Mouse (Mus musculus) liver, embryonic 14.5 days (tissue): ENCODE measurements around the gene Cnga1. TPM values are rescaled to one million over a fixed set of nuclear protein-coding genes. Genes with fewer than 3 reads are reported as not detected.

Source experiments
- ATAC-seq: fragments of 200-750 bp; cut with Nextera tagmentation; 2 replicates; pipeline ENCODE4 v1.8.0; 2017; ENCODE audit warnings: moderate number of reproducible peaks, mild to moderate bottlenecking, moderate library complexity; ENCODE audit not compliant: insufficient read depth
- DNase-seq, 3 experiments: peaks; one replicate each; pipeline ENCODE4 v3.0.0-alpha.2; 2012 to 2013; ENCODE audit warnings: low read depth in 3 of 3, low spot score in 3 of 3
- H3K27ac ChIP-seq: fragments of 300-500 bp; sonication (generic); 2 replicates; pipeline ENCODE4 v1.5.1; 2014; ENCODE audit warnings: moderate library complexity, mild to moderate bottlenecking, control low read depth, inconsistent platforms
- H3K27me3 ChIP-seq: fragments of 300-500 bp; sonication (generic); 2 replicates; pipeline ENCODE4 v1.6.1; 2014; ENCODE audit warnings: mild to moderate bottlenecking, low read length, moderate library complexity; ENCODE audit not compliant: control insufficient read depth, insufficient read depth
- H3K36me3 ChIP-seq: fragments of 300-500 bp; sonication (generic); replicated peaks from 2 replicates; pipeline ENCODE4 v1.6.1; 2014; ENCODE audit warnings: low read depth; ENCODE audit not compliant: control insufficient read depth, insufficient read depth
- H3K4me1 ChIP-seq, 2 experiments: fragments of 200-500 bp in 1 of 2; fragments of 300-500 bp in 1 of 2; sonication (generic) in 1 of 2; replicated peaks; 2 replicates each; pipeline ENCODE4 v1.6.1; 2012 to 2014; ENCODE audit warnings: antibody characterized with exemption in 1 of 2, inconsistent platforms in 1 of 2, low read length in 1 of 2; ENCODE audit not compliant: control insufficient read depth in 2 of 2, insufficient read depth in 2 of 2
- H3K4me2 ChIP-seq: fragments of 300-500 bp; sonication (generic); 2 replicates; pipeline ENCODE4 v1.6.1; 2014; ENCODE audit warnings: low read depth, mild to moderate bottlenecking, control low read depth, moderate library complexity
- H3K4me3 ChIP-seq, 2 experiments: fragments of 200-500 bp in 1 of 2; fragments of 300-500 bp in 1 of 2; sonication (generic) in 1 of 2; 2 replicates each; pipeline ENCODE4 v1.5.1; 2012 to 2014; ENCODE audit warnings: low read depth in 2 of 2, low read length in 2 of 2, mild to moderate bottlenecking in 2 of 2, control low read depth in 1 of 2, inconsistent platforms in 1 of 2, moderate library complexity in 1 of 2; ENCODE audit not compliant: insufficient read depth in 1 of 2
- H3K9ac ChIP-seq: fragments of 300-500 bp; sonication (generic); replicated peaks from 2 replicates; pipeline ENCODE4 v1.6.1; 2014; ENCODE audit warnings: mild to moderate bottlenecking, control low read depth, moderate library complexity
- H3K9me3 ChIP-seq: fragments of 300-500 bp; sonication (generic); 2 replicates; pipeline ENCODE4 v1.6.1; 2016; ENCODE audit warnings: low read length, mixed read lengths; ENCODE audit not compliant: control insufficient read depth
- CTCF ChIP-seq: IDR thresholded peaks from 2 replicates; pipeline ENCODE4 v1.5.1; 2016; ENCODE audit warnings: antibody characterized with exemption, low read depth, control low read depth
- EP300 ChIP-seq: IDR thresholded peaks from 2 replicates; pipeline ENCODE4 v1.6.1; 2016; ENCODE audit warnings: antibody characterized with exemption, low read depth
- WGBS: fragments of 180-500 bp; shearing (Covaris S2); extraction: QIAGEN DNeasy Blood & Tissue Kit; methylation state at CpG from one replicate; pipeline ENCODE4 v1.1.7; 2014; ENCODE audit not compliant: insufficient replicate concordance; 5-methylcytosine and 5-hydroxymethylcytosine counted together
- polyA plus RNA-seq, 2 experiments: library from polyadenylated mRNA; depleted of rRNA in 1 of 2; stranded (reverse) in 1 of 2; unstranded in 1 of 2; fragments of >200 nt; fragmentation: Nextera tagmentation in 1 of 2; extraction: Ambion mirVana in 1 of 2; gene quantifications; 2 replicates each; pipeline versions ENCODE4 v1.2.1 to v1.2.3; 2012 to 2014

The Cnga1 gene
- polyA plus RNA-seq (2012; rRNA removed): not detected in 2 replicates
- not detected in 2 replicates for polyA plus RNA-seq (2014; fragmentation: Nextera tagmentation; extraction: Ambion mirVana)

DNA sequence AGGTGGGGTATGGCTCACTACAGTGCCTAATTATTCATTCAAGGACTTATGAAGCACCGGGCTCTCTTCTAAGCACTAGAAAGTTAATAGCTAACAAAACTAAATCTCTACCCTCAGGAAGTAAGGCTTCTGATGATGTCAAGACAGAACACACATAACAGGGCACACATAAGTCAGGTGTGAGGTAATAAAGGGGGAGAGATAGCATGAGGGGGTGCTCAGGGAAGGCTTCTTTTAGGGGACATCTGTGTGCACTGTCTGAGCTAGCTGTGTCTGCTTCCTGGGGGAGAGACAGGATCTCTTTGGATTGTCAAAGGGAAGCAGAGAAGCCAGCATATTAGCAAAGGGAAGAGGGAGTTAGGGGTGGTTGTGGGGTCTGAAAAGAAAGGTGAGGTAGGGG is at the start of gene Cnga1:
Gene Cnga1 (minus strand): TSS at position 101 of the 400 bp plus-strand sequence.
- WGBS: 79% methylated on average over 1 of the region's 1 CpGs
- Histone ChIP-seq H3K4me1 (no peaks in the 10 kb centered on the region), H3K27ac (no peak within 1 kb of the TSS), H3K4me2 (no peak within 1 kb of the TSS), H3K9ac (no peak within 1 kb of the TSS), H3K27me3 (peaks cover 2% of the 10 kb centered on the region; the same call in 1 of the 2 replicates), H3K4me3 (no peak within 1 kb of the TSS), H3K36me3 (no peaks in the 10 kb centered on the region), H3K9me3 (no peaks in the 10 kb centered on the region)
- TF ChIP-seq CTCF (no peak), EP300 (no peak)
- ATAC-seq (no peak), DNase-seq (no peak)

DNA sequence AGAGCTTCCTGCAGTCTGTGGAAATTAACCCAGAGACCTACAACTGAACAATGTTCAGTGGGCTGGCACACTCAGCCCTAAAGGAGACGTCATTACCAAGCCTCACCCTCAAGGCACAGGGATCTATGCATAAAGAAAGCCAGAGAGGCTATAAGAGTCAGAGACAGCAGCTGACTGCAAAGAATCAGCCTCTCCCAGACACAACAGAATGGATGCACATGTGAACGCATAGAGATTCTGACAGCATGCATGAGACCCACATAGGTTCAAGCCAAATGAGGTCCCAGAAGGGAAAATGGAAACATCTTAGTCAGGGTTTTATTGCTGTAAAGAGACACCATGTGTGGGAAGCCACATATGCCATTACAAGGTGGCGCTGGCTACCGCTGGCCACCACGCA is 46.4 kb upstream of the Cnga1 start:
- no peaks in the 10 kb centered on the region for H3K27me3 ChIP-seq
- no peaks in the 10 kb centered on the region for H3K36me3 ChIP-seq
- no peak overlapping the region for H3K9ac ChIP-seq
- ATAC-seq (no peak), DNase-seq (no peak)
- H3K9me3 ChIP-seq: no peaks in the 10 kb centered on the region
- no peaks in the 10 kb centered on the region for H3K4me1 ChIP-seq
- no peak for TF ChIP-seq CTCF
- TF ChIP-seq EP300: no peak
- no peak overlapping the region for H3K27ac ChIP-seq
- H3K4me2 ChIP-seq: no peak overlapping the region
- H3K4me3 ChIP-seq: no peak overlapping the region
- WGBS: 78% methylated on average over 5 of the region's 5 CpGs

- Histone ChIP-seq H3K27ac (no peak overlapping the region), H3K9me3 (no peaks in the 10 kb centered on the region), H3K36me3 (no peaks in the 10 kb centered on the region), H3K4me3 (no peak overlapping the region), H3K4me1 (no peaks in the 10 kb centered on the region), H3K27me3 (no peaks in the 10 kb centered on the region), H3K9ac (no peak overlapping the region), H3K4me2 (no peak overlapping the region)
- no peak for DNase-seq
- 72% methylated on average over 7 of the region's 7 CpGs for WGBS
- no peak for ATAC-seq
- no peak for TF ChIP-seq EP300
- no peak for TF ChIP-seq CTCF
Observed at GRCm38 (mm10) chr5:72689556-72689955, 45.5 kb upstream of the Cnga1 start.

DNA sequence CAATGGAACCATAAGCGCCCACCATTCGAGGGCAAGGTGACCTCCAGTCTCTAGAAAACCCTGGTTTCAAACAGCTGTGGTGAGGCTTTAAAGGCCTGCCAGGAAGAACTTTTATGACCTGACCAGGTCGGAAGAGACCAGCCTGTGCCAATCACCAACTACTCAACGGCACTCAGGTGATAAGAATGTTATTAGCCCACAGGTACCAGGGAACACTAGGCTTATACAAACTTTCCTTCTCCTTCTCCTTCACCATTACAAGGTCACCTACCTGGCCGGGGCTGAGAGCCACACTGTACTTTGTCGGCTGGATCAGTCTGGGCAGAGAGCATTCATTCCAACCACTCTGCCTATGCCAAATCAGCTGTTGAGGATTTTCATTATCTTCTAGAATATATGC is 37.4 kb upstream of the Cnga1 start:
- Histone ChIP-seq H3K9ac (no peak overlapping the region), H3K4me2 (no peak overlapping the region), H3K27ac (no peak overlapping the region), H3K4me3 (no peak overlapping the region), H3K36me3 (no peaks in the 10 kb centered on the region), H3K27me3 (no peaks in the 10 kb centered on the region), H3K9me3 (no peaks in the 10 kb centered on the region), H3K4me1 (no peaks in the 10 kb centered on the region)
- DNase-seq: no peak
- ATAC-seq: no peak
- 60% methylated on average over 6 of the region's 6 CpGs for WGBS
- TF ChIP-seq EP300: no peak

DNA sequence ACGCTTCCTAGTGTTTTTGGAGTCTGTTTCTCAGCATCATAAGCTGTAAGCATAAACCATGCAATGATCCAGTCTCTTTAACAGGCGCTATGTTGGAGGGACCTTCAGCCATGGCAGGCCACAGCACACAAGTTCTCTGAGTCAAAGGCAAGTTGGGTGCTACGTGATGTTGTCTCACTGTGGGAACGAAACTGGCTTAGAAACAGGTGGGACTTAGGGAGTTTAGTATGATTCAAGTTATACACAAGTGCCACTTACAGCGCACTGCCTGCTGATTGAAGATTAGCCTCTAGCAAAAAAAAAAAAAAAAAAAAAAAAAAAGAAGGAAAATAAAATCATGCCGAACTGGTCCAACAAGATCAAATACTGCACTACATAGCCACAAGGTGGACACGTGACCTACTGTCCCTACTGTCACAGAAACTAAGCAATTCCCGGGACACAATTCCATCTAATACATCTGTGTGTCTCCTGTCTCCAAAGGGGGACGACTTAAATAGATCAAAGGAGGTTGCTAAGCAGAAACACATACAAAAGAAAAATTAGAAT is 31.0 kb upstream of the Cnga1 start:
- TF ChIP-seq CTCF: no peak
- TF ChIP-seq EP300: no peak
- WGBS: 61% methylated on average over 9 of the region's 9 CpGs
- H3K4me2 ChIP-seq: no peak overlapping the region
- H3K36me3 ChIP-seq: no peaks in the 10 kb centered on the region
- H3K27me3 ChIP-seq: no peaks in the 10 kb centered on the region
- no peaks in the 10 kb centered on the region for H3K4me1 ChIP-seq
- H3K27ac ChIP-seq: no peak overlapping the region
- no peak for DNase-seq
- ATAC-seq: no peak
- no peak overlapping the region for H3K4me3 ChIP-seq
- no peaks in the 10 kb centered on the region for H3K9me3 ChIP-seq
- no peak overlapping the region for H3K9ac ChIP-seq
